ENCODE assay signal across 27 mouse cellular contexts in the genomic region with DNA sequence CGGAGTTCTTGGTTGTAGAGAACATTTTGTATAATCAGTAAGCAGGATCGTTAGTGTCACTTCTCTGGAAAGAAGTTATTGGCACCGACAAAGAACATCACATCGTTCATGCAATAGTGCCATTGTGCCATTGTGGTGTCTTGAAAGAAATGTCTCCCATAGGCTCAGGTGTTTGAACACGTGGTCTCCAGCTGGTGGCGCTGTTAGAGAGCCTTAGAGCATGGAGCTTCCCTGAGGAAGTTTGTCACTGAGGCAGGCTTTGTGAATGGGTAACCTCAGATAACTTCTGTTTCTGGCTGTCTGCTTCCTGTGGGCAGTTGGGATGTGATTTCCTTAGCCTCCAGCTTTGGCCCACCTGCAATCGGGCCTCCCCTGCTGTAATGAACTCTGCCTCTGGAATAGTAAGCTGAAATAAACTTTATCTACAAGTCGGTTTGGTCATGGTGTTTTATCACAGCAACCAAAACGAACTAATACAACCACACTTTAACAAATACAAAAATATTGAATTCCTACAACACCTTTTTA. TPM values are rescaled to one million over a fixed set of nuclear protein-coding genes. Genes with fewer than 3 reads are reported as not detected.
DNase-seq lines count a peak whose midpoint lies in the region; ATAC-seq and TF ChIP-seq lines count a peak whose summit lies in the region.
"Had no signal": no experiment of that assay in that cellular context is flagged by ENCODE, and none has a peak within 500 bp of the region (broad histone marks: within the 10 kb centered on the region; RNA-seq: fewer than 3 reads in every experiment).

No protein-coding gene starts in this region.

- H3K9me3 ChIP-seq in heart, postnatal 0 days (replicated peaks; ENCODE audit: control insufficient read depth, low read length), result no peaks in the 10 kb centered on the region
- H3K9me3 ChIP-seq in liver, embryonic 14.5 days (ENCODE audit: control insufficient read depth, low read length), result no peaks in the 10 kb centered on the region
- H3K9me3 ChIP-seq: forebrain, embryonic 15.5 days; heart, embryonic 15.5 days; hindbrain, embryonic 12.5 days; stomach, embryonic 15.5 days had no signal

- no peak overlapping the region for H3K9ac ChIP-seq in heart, postnatal 0 days (replicated peaks; ENCODE audit: low read depth, low read length)
- H3K9ac ChIP-seq in liver, embryonic 14.5 days (replicated peaks), result no peak overlapping the region
- H3K9ac ChIP-seq: forebrain, embryonic 15.5 days; heart, embryonic 15.5 days; hindbrain, embryonic 12.5 days; liver, embryonic 15.5 days; stomach, embryonic 15.5 days had no signal

- H3K4me2 ChIP-seq in heart, postnatal 0 days (ENCODE audit: low read depth, low read length), result no peak overlapping the region
- no peak overlapping the region for H3K4me2 ChIP-seq in liver, embryonic 14.5 days (ENCODE audit: low read depth)
- H3K4me2 ChIP-seq: forebrain, embryonic 15.5 days; heart, embryonic 15.5 days; hindbrain, embryonic 12.5 days; liver, embryonic 15.5 days; stomach, embryonic 15.5 days had no signal

- TF ChIP-seq EP300 in heart, postnatal 0 days (IDR thresholded peaks at IDR 0.05; ENCODE audit: low read depth), result no peak
- TF ChIP-seq EP300 in liver, embryonic 14.5 days (IDR thresholded peaks at IDR 0.05; ENCODE audit: low read depth), result no peak

- WGBS in heart, postnatal 0 days, result 88% methylated on average over 9 of the region's 9 CpGs
- WGBS in liver, embryonic 14.5 days (ENCODE audit: insufficient replicate concordance), result 77% methylated on average over 9 of the region's 9 CpGs

- H3K27me3 ChIP-seq in heart, postnatal 0 days (ENCODE audit: control insufficient read depth, insufficient read depth, low read length), result no peaks in the 10 kb centered on the region
- H3K27me3 ChIP-seq in liver, embryonic 14.5 days (ENCODE audit: control insufficient read depth, insufficient read depth, low read length), result no peaks in the 10 kb centered on the region
- H3K27me3 ChIP-seq in testis, adult 2 months (ENCODE audit: control insufficient read depth, insufficient read depth, low read length), result no peaks in the 10 kb centered on the region
- H3K27me3 ChIP-seq: forebrain, embryonic 15.5 days; heart, embryonic 15.5 days; hindbrain, embryonic 12.5 days; stomach, embryonic 15.5 days had no signal

- no peak for ATAC-seq in heart, postnatal 0 days (ENCODE audit: insufficient read depth, low read depth)
- ATAC-seq in liver, embryonic 14.5 days (ENCODE audit: insufficient read depth), result no peak
- ATAC-seq: forebrain, embryonic 15.5 days had no signal

- TF ChIP-seq CTCF in heart, postnatal 0 days (IDR thresholded peaks at IDR 0.05; ENCODE audit: low read depth), result 0 out of 2 replicates have a peak, but pooled peaks have one; percentile 5
- peak; percentile 53 for TF ChIP-seq CTCF in liver, embryonic 14.5 days (IDR thresholded peaks at IDR 0.05; ENCODE audit: low read depth)
- peak; percentile 35; the same call in 1 of the 2 replicates for TF ChIP-seq CTCF in testis, adult 2 months (IDR thresholded peaks at IDR 0.05; ENCODE audit: control insufficient read depth, insufficient read depth, insufficient replicate concordance, low read depth, low read length)

- no peaks in the 10 kb centered on the region for H3K36me3 ChIP-seq in heart, postnatal 0 days (replicated peaks; ENCODE audit: control insufficient read depth, insufficient read depth, low read length)
- H3K36me3 ChIP-seq in liver, embryonic 14.5 days (replicated peaks; ENCODE audit: control insufficient read depth, insufficient read depth, low read depth), result no peaks in the 10 kb centered on the region
- H3K36me3 ChIP-seq in testis, adult 2 months (ENCODE audit: control insufficient read depth, insufficient read depth, low read length), result no peaks in the 10 kb centered on the region
- H3K36me3 ChIP-seq: forebrain, embryonic 15.5 days; heart, embryonic 15.5 days; hindbrain, embryonic 12.5 days; liver, embryonic 15.5 days; stomach, embryonic 15.5 days had no signal

- H3K4me3 ChIP-seq in heart, postnatal 0 days (ENCODE audit: low read depth, low read length), result no peak overlapping the region
- H3K4me3 ChIP-seq in liver, embryonic 14.5 days (ENCODE audit: insufficient read depth in 1 of 2, low read depth in 2 of 2, low read length in 2 of 2), result no peak overlapping the region
- no peak overlapping the region for H3K4me3 ChIP-seq in testis, adult 2 months (ENCODE audit: control insufficient read depth, low read depth, low read length)
- H3K4me3 ChIP-seq: erythroblast, embryonic 14.5 days; forebrain, embryonic 15.5 days; heart, embryonic 15.5 days; hindbrain, embryonic 12.5 days; liver, embryonic 15.5 days; stomach, embryonic 15.5 days had no signal

- TF ChIP-seq POLR2A in testis, adult 2 months (IDR thresholded peaks at IDR 0.05; ENCODE audit: control insufficient read depth, low read depth, low read length), result no peak

- no peak overlapping the region for H3K27ac ChIP-seq in heart, postnatal 0 days (ENCODE audit: low read depth)
- H3K27ac ChIP-seq in liver, embryonic 14.5 days, result no peak overlapping the region
- H3K27ac ChIP-seq in testis, adult 2 months (ENCODE audit: control insufficient read depth, insufficient read depth, low read depth, low read length), result no peak overlapping the region
- H3K27ac ChIP-seq: forebrain, embryonic 15.5 days; heart, embryonic 15.5 days; hindbrain, embryonic 12.5 days; liver, embryonic 15.5 days; stomach, embryonic 15.5 days had no signal

- DNase-seq in heart, postnatal 0 days (ENCODE audit: low spot score), result no peak
- DNase-seq in heart, adult 9 months (ENCODE audit: low spot score in 2 of 2), result no peak
- DNase-seq in liver, embryonic 14.5 days (ENCODE audit: low read depth in 3 of 3, low spot score in 3 of 3), result no peak
- no peak for DNase-seq in liver
- no peak for DNase-seq in testis, postnatal 14 days (ENCODE audit: low spot score)
- no peak for DNase-seq in ovary, postnatal 14 days (ENCODE audit: low spot score)
- no peak for DNase-seq in thymus, adult 18-20 months
- DNase-seq: kidney, adult 11 months; layer of hippocampus, postnatal 36 days; left cerebral cortex, postnatal 4 days; midbrain, embryonic 14.5 days; right cerebral cortex, postnatal 14 days; thymus, postnatal 25 days had no signal

- peaks cover 14% of the 10 kb centered on the region for H3K4me1 ChIP-seq in heart, postnatal 0 days (ENCODE audit: control insufficient read depth, insufficient read depth)
- peaks cover 0 to 8% of the 10 kb centered on the region in 2 experiments; a peak in 1 of 4 replicates for H3K4me1 ChIP-seq in liver, embryonic 14.5 days (replicated peaks; ENCODE audit: control insufficient read depth in 2 of 2, insufficient read depth in 2 of 2, low read length in 1 of 2)
- H3K4me1 ChIP-seq in testis, adult 2 months (ENCODE audit: control insufficient read depth, insufficient read depth, low read length), result peaks cover 5% of the 10 kb centered on the region
- H3K4me1 ChIP-seq: stomach, embryonic 15.5 days had no signal

RNA-seq across cellular contexts. Expression of a gene that starts 6.7 kb away (rescaled TPM):
- total RNA-seq in heart, postnatal 0 days (2014; rRNA removed; ENCODE audit: low replicate concordance), result 20.8 and 28.8 TPM in 2 replicates
- polyA plus RNA-seq in heart, postnatal 0 days (2015; fragmentation: Nextera tagmentation; extraction: Ambion mirVana), result 127 and 132 TPM in 2 replicates
- 56.1 and 240 TPM in 2 replicates for polyA plus RNA-seq in liver, embryonic 14.5 days (2012; rRNA removed)
- polyA plus RNA-seq in liver, embryonic 14.5 days (2014; fragmentation: Nextera tagmentation; extraction: Ambion mirVana), result 54.3 and 54.7 TPM in 2 replicates
- 5.6 and 7.2 TPM in 2 replicates for polyA plus RNA-seq in testis, adult 2 months (2012; rRNA removed)

RNA-seq across cellular contexts. Expression of a gene that starts 52.4 kb away (rescaled TPM):
- total RNA-seq in heart, postnatal 0 days (2014; rRNA removed; ENCODE audit: low replicate concordance), result not detected in 2 replicates
- not detected in 2 replicates for polyA plus RNA-seq in heart, postnatal 0 days (2015; fragmentation: Nextera tagmentation; extraction: Ambion mirVana)
- not detected in 2 replicates for polyA plus RNA-seq in liver, embryonic 14.5 days (2012; rRNA removed)
- not detected in 2 replicates for polyA plus RNA-seq in liver, embryonic 14.5 days (2014; fragmentation: Nextera tagmentation; extraction: Ambion mirVana)
- polyA plus RNA-seq in testis, adult 2 months (2012; rRNA removed), result 119 and 135 TPM in 2 replicates
- total RNA-seq: adrenal gland, adult 18-20 months; gastrocnemius, adult 18-20 months; granulocyte monocyte progenitor cell, adult 5-6 weeks; left cerebral cortex, postnatal 4 days; MEL had no signal
- polyA plus RNA-seq: C2C12; embryonic facial prominence, embryonic 11.5 days; erythroblast, embryonic 14.5 days; forebrain, embryonic 15.5 days; heart, embryonic 15.5 days; hindbrain, embryonic 12.5 days; liver, embryonic 15.5 days; midbrain, embryonic 14.5 days; spleen, adult 2 months; stomach, embryonic 15.5 days had no signal

Comparison
In these comparisons a context has a peak if more than half of its experiments do, and no peak if none do; other contexts are left out.
1. RNA of a gene that starts 52.4 kb away (polyA plus RNA-seq): 119 to 135 TPM in testis, adult 2 months; not detected in heart, postnatal 0 days and not detected in liver, embryonic 14.5 days; every median in the first group is over 100 times any median in the second.
2. Peak in every context shown above with its lines, with median percentiles within 50 percentile points of each other: CTCF ChIP-seq.